In the genomic region with DNA sequence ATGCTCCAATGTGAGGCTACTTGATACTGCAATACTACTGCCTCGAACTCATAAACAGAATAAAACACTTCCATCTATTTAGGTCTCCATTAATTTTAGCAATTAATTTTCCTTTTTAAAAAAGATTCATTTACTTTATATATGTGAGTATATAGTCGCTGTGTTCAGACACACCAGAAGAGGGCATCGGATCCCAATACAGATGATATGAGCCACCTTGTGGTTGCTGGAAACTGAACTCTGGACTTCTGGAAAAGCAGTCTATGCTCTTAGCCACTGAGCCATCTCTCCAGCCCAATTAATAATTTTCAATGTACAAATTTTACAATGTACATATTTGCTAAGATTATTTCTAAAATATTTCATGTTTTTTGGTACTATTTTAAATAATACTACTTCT, we compare ENCODE assay signal across 27 mouse cellular contexts. TPM values are rescaled to one million over a fixed set of nuclear protein-coding genes. Genes with fewer than 3 reads are reported as not detected.
DNase-seq lines count a peak whose midpoint lies in the region; ATAC-seq and TF ChIP-seq lines count a peak whose summit lies in the region.
"Had no signal": no experiment of that assay in that cellular context is flagged by ENCODE, and none has a peak within 500 bp of the region (broad histone marks: within the 10 kb centered on the region; RNA-seq: fewer than 3 reads in every experiment).

No protein-coding gene starts in this region.

- WGBS in forebrain, postnatal 0 days: 98% methylated on average over 3 of the region's 3 CpGs
- 90% methylated on average over 3 of the region's 3 CpGs for WGBS in forebrain, embryonic 11.5 days
- WGBS in kidney, adult 2 months: 97% methylated on average over 3 of the region's 3 CpGs
- 93% methylated on average over 3 of the region's 3 CpGs for WGBS in stomach, postnatal 0 days

- H3K4me1 ChIP-seq in forebrain, postnatal 0 days (ENCODE audit: insufficient read depth): no peaks in the 10 kb centered on the region
- no peaks in the 10 kb centered on the region for H3K4me1 ChIP-seq in forebrain, embryonic 11.5 days (replicated peaks; ENCODE audit: control insufficient read depth, insufficient read depth, low read length)
- no peaks in the 10 kb centered on the region for H3K4me1 ChIP-seq in kidney, adult 2 months (ENCODE audit: control insufficient read depth, insufficient read depth, low read length)
- H3K4me1 ChIP-seq in stomach, postnatal 0 days (replicated peaks; ENCODE audit: control insufficient read depth, insufficient read depth): no peaks in the 10 kb centered on the region
- H3K4me1 ChIP-seq: forebrain, embryonic 10.5 days; heart, embryonic 15.5 days; hindbrain, embryonic 12.5 days; kidney, embryonic 15.5 days; stomach, embryonic 15.5 days had no signal

- H3K36me3 ChIP-seq in forebrain, postnatal 0 days (ENCODE audit: insufficient read depth): peaks cover 24% of the 10 kb centered on the region
- H3K36me3 ChIP-seq in forebrain, embryonic 11.5 days (ENCODE audit: control insufficient read depth, insufficient read depth, low read length): no peaks in the 10 kb centered on the region; the same call in none of the 2 replicates
- H3K36me3 ChIP-seq in kidney, adult 2 months (ENCODE audit: control insufficient read depth, insufficient read depth, low read length): peaks cover 2% of the 10 kb centered on the region; the same call in 1 of the 2 replicates
- peaks cover 14% of the 10 kb centered on the region for H3K36me3 ChIP-seq in stomach, postnatal 0 days (ENCODE audit: control insufficient read depth, insufficient read depth, low read length)
- H3K36me3 ChIP-seq: G1E had no signal

- no peak overlapping the region for H3K27ac ChIP-seq in forebrain, postnatal 0 days (ENCODE audit: low read depth, low read length)
- no peak overlapping the region for H3K27ac ChIP-seq in forebrain, embryonic 11.5 days (ENCODE audit: low read depth, low read length)
- no peak overlapping the region for H3K27ac ChIP-seq in kidney, adult 2 months (ENCODE audit: insufficient read depth, low read depth, low read length)
- H3K27ac ChIP-seq in stomach, postnatal 0 days (replicated peaks): no peak overlapping the region
- H3K27ac ChIP-seq: forebrain, embryonic 10.5 days; heart, embryonic 15.5 days; hindbrain, embryonic 12.5 days; kidney, embryonic 15.5 days; stomach, embryonic 15.5 days had no signal

- DNase-seq in forebrain, postnatal 0 days: no peak
- no peak for DNase-seq in forebrain, embryonic 11.5 days (ENCODE audit: low spot score)
- no peak for DNase-seq in kidney, adult 2 months
- no peak for DNase-seq in kidney, postnatal 36 days
- DNase-seq in lung, postnatal 36 days: peak; percentile 13
- no peak for DNase-seq in lung, adult 18-20 months
- no peak for DNase-seq in stomach, postnatal 0 days (ENCODE audit: low spot score)
- no peak for DNase-seq in adrenal gland, postnatal 4 days (ENCODE audit: low spot score in 2 of 2)
- DNase-seq: adrenal gland, postnatal 25 days; cerebellum, adult 18-20 months; cerebellum, postnatal 25 days; heart, adult 18-20 months; layer of hippocampus, postnatal 36 days; left cerebral cortex, postnatal 4 days; liver; lung, adult 2 months; retina, postnatal 1 day had no signal

- no peak overlapping the region for H3K9ac ChIP-seq in forebrain, postnatal 0 days
- no peak overlapping the region for H3K9ac ChIP-seq in forebrain, embryonic 11.5 days (ENCODE audit: low read length)
- no peak overlapping the region for H3K9ac ChIP-seq in stomach, postnatal 0 days (ENCODE audit: low read length)
- H3K9ac ChIP-seq: heart, embryonic 15.5 days; hindbrain, embryonic 12.5 days; kidney, embryonic 15.5 days; stomach, embryonic 15.5 days had no signal

- TF ChIP-seq POLR2A in kidney, adult 2 months (IDR thresholded peaks at IDR 0.05; ENCODE audit: low read depth, low read length): no peak

- no peak overlapping the region for H3K4me2 ChIP-seq in forebrain, postnatal 0 days (ENCODE audit: low read depth)
- H3K4me2 ChIP-seq in forebrain, embryonic 11.5 days (ENCODE audit: low read depth, low read length, severe bottlenecking): no peak overlapping the region
- H3K4me2 ChIP-seq in stomach, postnatal 0 days (replicated peaks; ENCODE audit: low read depth): no peak overlapping the region
- H3K4me2 ChIP-seq: heart, embryonic 15.5 days; hindbrain, embryonic 12.5 days; kidney, embryonic 15.5 days; stomach, embryonic 15.5 days had no signal

- no peak overlapping the region for H3K4me3 ChIP-seq in forebrain, postnatal 0 days (ENCODE audit: low read depth, low read length)
- H3K4me3 ChIP-seq in forebrain, embryonic 11.5 days (ENCODE audit: low read depth, low read length): no peak overlapping the region
- no peak overlapping the region for H3K4me3 ChIP-seq in kidney, adult 2 months (ENCODE audit: insufficient read depth, low read depth, low read length)
- no peak overlapping the region for H3K4me3 ChIP-seq in stomach, postnatal 0 days (ENCODE audit: low read depth, low read length)
- H3K4me3 ChIP-seq: forebrain, embryonic 10.5 days; heart, embryonic 15.5 days; hindbrain, embryonic 12.5 days; kidney, embryonic 15.5 days; stomach, embryonic 15.5 days had no signal

- TF ChIP-seq CTCF in forebrain, postnatal 0 days (IDR thresholded peaks at IDR 0.05; ENCODE audit: low read depth): peak; percentile 40
- peak; percentile 11; the same call in 1 of the 2 replicates for TF ChIP-seq CTCF in kidney, adult 2 months (conservative IDR thresholded peaks at IDR 0.05; ENCODE audit: insufficient read depth, insufficient read length, low read depth, low read length)
- peak; percentile 58 for TF ChIP-seq CTCF in stomach, postnatal 0 days (IDR thresholded peaks at IDR 0.05; ENCODE audit: low read depth)

- H3K9me3 ChIP-seq in forebrain, postnatal 0 days (ENCODE audit: low read length): no peaks in the 10 kb centered on the region
- H3K9me3 ChIP-seq in forebrain, embryonic 11.5 days (ENCODE audit: control insufficient read depth, low read length): no peaks in the 10 kb centered on the region
- H3K9me3 ChIP-seq in stomach, postnatal 0 days (ENCODE audit: control insufficient read depth, low read length): no peaks in the 10 kb centered on the region
- H3K9me3 ChIP-seq: forebrain, embryonic 10.5 days; G1E; heart, embryonic 15.5 days; hindbrain, embryonic 12.5 days; kidney, embryonic 15.5 days; stomach, embryonic 15.5 days had no signal

- no peak for TF ChIP-seq EP300 in stomach, postnatal 0 days (optimal IDR thresholded peaks at IDR 0.05)

- no peak for ATAC-seq in forebrain, postnatal 0 days
- no peak for ATAC-seq in forebrain, embryonic 11.5 days (replicated peaks; ENCODE audit: low FRiP score)
- ATAC-seq in stomach, postnatal 0 days (ENCODE audit: low FRiP score, low TSS enrichment): no peak
- ATAC-seq: CD4-positive, CD25-positive, alpha-beta regulatory T cell, adult 4 months; inflammation-experienced regulatory T-cells, adult 6 months had no signal

- H3K27me3 ChIP-seq in forebrain, postnatal 0 days (ENCODE audit: insufficient read depth, low read length): no peaks in the 10 kb centered on the region
- no peaks in the 10 kb centered on the region for H3K27me3 ChIP-seq in forebrain, embryonic 11.5 days (ENCODE audit: control insufficient read depth, insufficient read depth, low read length)
- H3K27me3 ChIP-seq in kidney, adult 2 months (replicated peaks; ENCODE audit: control insufficient read depth, insufficient read depth, low read length): no peaks in the 10 kb centered on the region
- no peaks in the 10 kb centered on the region for H3K27me3 ChIP-seq in stomach, postnatal 0 days (ENCODE audit: control insufficient read depth, insufficient read depth, low read length)
- H3K27me3 ChIP-seq: heart, embryonic 15.5 days; hindbrain, embryonic 12.5 days; kidney, embryonic 15.5 days; stomach, embryonic 15.5 days had no signal

RNA-seq across cellular contexts. Expression of a gene that starts 53.0 kb away (rescaled TPM):
- 3.8 and 4.7 TPM in 2 replicates for total RNA-seq in forebrain, postnatal 0 days (2014; rRNA removed)
- 2.4 and 2.7 TPM in 2 replicates for polyA plus RNA-seq in forebrain, postnatal 0 days (2015; fragmentation: Nextera tagmentation; extraction: Ambion mirVana)
- polyA plus RNA-seq in forebrain, embryonic 11.5 days (2014; fragmentation: Nextera tagmentation; extraction: Ambion mirVana): 7.2 and 7.6 TPM in 2 replicates
- polyA plus RNA-seq in kidney, adult 2 months (2012; rRNA removed): 16.2 and 19.4 TPM in 2 replicates
- 4.1 TPM in 2 replicates for polyA plus RNA-seq in stomach, postnatal 0 days (2015; fragmentation: Nextera tagmentation; extraction: Ambion mirVana)
- 10 to 100 TPM; 26.0 to 28.3 TPM for total RNA-seq in adrenal gland, postnatal 4 days (2021)
- total RNA-seq: megakaryocyte progenitor cell, adult 5-6 weeks; monocyte, adult 5-6 weeks had no signal

RNA-seq across cellular contexts. Expression of a gene that starts 53.7 kb away (rescaled TPM):
- total RNA-seq in forebrain, postnatal 0 days (2014; rRNA removed): 1.0 and 2.1 TPM in 2 replicates
- polyA plus RNA-seq in forebrain, postnatal 0 days (2015; fragmentation: Nextera tagmentation; extraction: Ambion mirVana): 2.5 and 3.9 TPM in 2 replicates
- polyA plus RNA-seq in forebrain, embryonic 11.5 days (2014; fragmentation: Nextera tagmentation; extraction: Ambion mirVana): 3.7 and 5.4 TPM in 2 replicates
- 17.6 and 19.1 TPM in 2 replicates for polyA plus RNA-seq in kidney, adult 2 months (2012; rRNA removed)
- polyA plus RNA-seq in stomach, postnatal 0 days (2015; fragmentation: Nextera tagmentation; extraction: Ambion mirVana): 29.0 and 29.7 TPM in 2 replicates
- total RNA-seq in adrenal gland, postnatal 4 days (2021): 10 to 100 TPM; 17.2 to 45.8 TPM
- total RNA-seq: megakaryocyte progenitor cell, adult 5-6 weeks; monocyte, adult 5-6 weeks had no signal
- polyA plus RNA-seq: CD4-positive, CD25-positive, alpha-beta regulatory T cell, adult 4 months; G1E; inflammation-experienced regulatory T-cells, adult 6 months had no signal
